Mouse (Mus musculus) forebrain, embryonic 15.5 days (tissue): ENCODE data around the gene H2al1m. TPM values are rescaled to one million over a fixed set of nuclear protein-coding genes. Genes with fewer than 3 reads are reported as not detected.
"Not testable (repeated sequence)": the region's sequence is repeated elsewhere in the genome, so short reads cannot be mapped to it uniquely, and the experiment has no call there.

ENCODE experiments used
- ATAC-seq: fragments of 200-750 bp; cut with Nextera tagmentation; replicated peaks from 2 replicates; pipeline ENCODE4 v1.8.0; 2017; ENCODE audit warnings: mild to moderate bottlenecking, moderate TSS enrichment, moderate library complexity
- H3K27ac ChIP-seq: fragments of 300-500 bp; sonication (generic); replicated peaks from 2 replicates; pipeline ENCODE4 v1.5.1; 2015; ENCODE audit warnings: mild to moderate bottlenecking, inconsistent platforms
- H3K27me3 ChIP-seq: fragments of 300-500 bp; sonication (generic); 2 replicates; pipeline ENCODE4 v1.6.1; 2015; ENCODE audit warnings: inconsistent platforms
- H3K36me3 ChIP-seq: fragments of 300-500 bp; sonication (generic); 2 replicates; pipeline ENCODE4 v1.6.1; 2015; ENCODE audit warnings: mild to moderate bottlenecking, inconsistent platforms
- H3K4me1 ChIP-seq: fragments of 300-500 bp; sonication (generic); 2 replicates; pipeline ENCODE4 v1.6.1; 2015; ENCODE audit warnings: inconsistent platforms
- H3K4me2 ChIP-seq: fragments of 300-500 bp; sonication (generic); replicated peaks from 2 replicates; pipeline ENCODE4 v1.6.1; 2015; ENCODE audit warnings: mild to moderate bottlenecking, inconsistent platforms
- H3K4me3 ChIP-seq: fragments of 300-500 bp; sonication (generic); 2 replicates; pipeline ENCODE4 v1.5.1; 2015; ENCODE audit warnings: mild to moderate bottlenecking, inconsistent platforms
- H3K9ac ChIP-seq: fragments of 300-500 bp; sonication (generic); replicated peaks from 2 replicates; pipeline ENCODE4 v1.6.1; 2015; ENCODE audit warnings: mild to moderate bottlenecking, inconsistent platforms
- H3K9me3 ChIP-seq: fragments of 300-500 bp; sonication (generic); 2 replicates; pipeline ENCODE4 v1.6.1; 2016; ENCODE audit warnings: inconsistent platforms
- WGBS: fragments of 180-500 bp; shearing (Covaris S2); methylation state at CpG from one replicate; pipeline ENCODE4 v1.1.7; 2015; ENCODE audit warnings: mixed read lengths; 5-methylcytosine and 5-hydroxymethylcytosine counted together
- polyA plus RNA-seq: library from polyadenylated mRNA; unstranded; fragments of >200 nt; fragmentation: Nextera tagmentation; extraction: Ambion mirVana; gene quantifications from 2 replicates; pipeline ENCODE4 v1.2.1, GENCODE M21; 2015

The H2al1m gene
- 0.36 TPM in 1 of 2 replicates, not detected in the other for polyA plus RNA-seq

DNA sequence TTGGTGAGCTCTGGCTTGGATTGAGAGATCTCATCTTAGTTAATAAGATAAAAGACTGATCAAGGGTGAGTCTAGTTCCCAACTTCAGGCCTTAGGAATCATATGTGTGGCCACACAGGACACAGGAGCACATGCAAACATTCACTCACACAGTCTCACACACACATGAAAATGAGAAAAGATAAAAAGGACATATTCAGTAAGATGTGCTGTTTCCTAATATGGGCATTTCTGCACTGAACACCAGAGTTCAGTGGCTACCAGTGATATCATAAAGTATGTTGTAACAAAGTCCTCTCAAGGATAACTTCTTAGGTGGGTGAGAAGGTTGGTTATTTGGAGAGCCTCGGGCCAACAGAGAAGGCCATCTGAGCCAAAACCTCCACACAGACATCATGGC is at the start of gene H2al1m:
Gene H2al1m, plus strand, starts transcription at position 301 of the 400 bp plus-strand sequence.
- H3K4me3 ChIP-seq, H3K27ac ChIP-seq, H3K4me2 ChIP-seq, ATAC-seq, H3K4me1 ChIP-seq, H3K9ac ChIP-seq, H3K36me3 ChIP-seq, H3K9me3 ChIP-seq, H3K27me3 ChIP-seq: not testable (repeated sequence)
- WGBS, result no CpG with 5 or more reads among the region's 1 CpGs

DNA sequence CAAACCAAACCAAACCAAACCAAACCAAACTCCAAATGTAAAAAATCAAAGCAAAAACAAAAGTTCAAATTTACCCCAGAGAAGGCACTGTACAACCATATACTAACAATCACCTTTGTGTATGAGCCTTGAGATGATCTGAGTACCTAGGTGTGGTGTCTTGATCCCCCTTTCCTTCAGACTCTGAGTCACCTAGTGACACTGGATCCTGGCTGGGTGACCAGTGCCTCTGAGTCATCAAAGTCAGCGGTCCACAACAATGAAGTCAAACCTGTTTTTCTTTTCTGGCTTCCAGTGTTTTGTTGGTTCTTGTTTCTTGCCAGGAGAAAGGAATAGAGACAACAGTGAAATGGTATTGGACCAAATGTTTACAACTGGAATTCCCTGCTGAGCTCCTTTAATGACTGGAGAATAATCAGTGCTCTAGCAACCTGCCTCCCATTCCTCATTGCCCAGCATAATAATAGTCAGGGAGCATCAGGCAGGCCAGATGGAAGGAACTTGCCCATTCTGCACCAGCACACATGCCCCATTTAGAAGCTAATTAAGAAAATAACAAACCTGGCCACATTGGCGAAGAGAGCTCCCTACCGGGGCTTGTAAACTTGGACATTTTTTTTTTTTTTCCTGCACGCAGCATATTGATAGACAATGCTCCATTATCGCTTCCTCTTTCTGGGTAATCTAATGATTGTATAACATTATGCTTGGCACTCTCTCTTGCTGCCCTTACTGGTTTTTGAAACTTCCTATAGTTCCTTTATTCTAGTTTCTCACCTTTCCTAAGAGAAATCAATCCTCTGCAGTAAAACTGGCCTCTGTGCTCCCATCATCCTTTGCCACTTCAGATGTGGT is 42.6 kb upstream of the H2al1m start:
- H3K9ac ChIP-seq, result no peak overlapping the region
- 0 out of 2 replicates have a peak overlapping the region, but pooled peaks have one; percentile 34 for H3K27ac ChIP-seq
- 45% methylated on average over 5 of the region's 5 CpGs for WGBS
- no peak overlapping the region for H3K4me3 ChIP-seq
- no peaks in the 10 kb centered on the region for H3K36me3 ChIP-seq
- ATAC-seq, result no peak; the same call in 1 of the 2 replicates
- no peaks in the 10 kb centered on the region for H3K27me3 ChIP-seq
- no peak overlapping the region for H3K4me2 ChIP-seq
- no peaks in the 10 kb centered on the region for H3K9me3 ChIP-seq
- H3K4me1 ChIP-seq, result peaks cover 14% of the 10 kb centered on the region; the same call in 1 of the 2 replicates

DNA sequence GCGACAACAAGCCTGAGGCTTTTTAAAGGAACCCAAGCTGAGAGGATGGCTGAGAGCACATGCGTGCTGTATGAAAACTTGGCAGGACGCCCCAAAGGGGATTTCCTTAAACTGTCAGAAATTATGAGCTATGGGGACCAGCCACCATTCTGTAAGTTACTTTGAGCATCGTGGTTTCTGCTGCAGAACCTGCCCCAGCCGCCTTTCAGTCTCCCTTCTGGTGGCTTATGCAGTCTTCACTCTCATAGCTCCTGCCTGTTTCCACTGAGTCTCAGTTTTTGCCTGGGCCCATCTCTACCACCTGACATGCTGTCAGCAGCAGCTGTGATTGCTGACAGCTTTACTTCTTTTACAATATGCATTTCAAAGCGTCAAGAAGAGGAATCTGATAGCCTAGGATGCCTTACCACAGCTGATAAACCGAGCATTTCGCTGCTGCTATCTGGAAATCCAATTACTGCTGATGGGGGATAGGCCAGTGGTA is 40.1 kb upstream of the H2al1m start:
- Histone ChIP-seq H3K27ac (peak overlapping the region; percentile 69), H3K4me2 (no peak overlapping the region), H3K36me3 (no peaks in the 10 kb centered on the region), H3K4me1 (peaks cover 15% of the 10 kb centered on the region; the same call in 1 of the 2 replicates), H3K9me3 (no peaks in the 10 kb centered on the region), H3K27me3 (no peaks in the 10 kb centered on the region), H3K9ac (no peak overlapping the region), H3K4me3 (no peak overlapping the region)
- ATAC-seq, result peak; percentile 71
- WGBS, result 45% methylated on average over 8 of the region's 8 CpGs

- H3K9ac ChIP-seq, result no peak overlapping the region
- H3K36me3 ChIP-seq, result no peaks in the 10 kb centered on the region
- H3K9me3 ChIP-seq, result no peaks in the 10 kb centered on the region
- H3K27ac ChIP-seq, result no peak overlapping the region; the same call in 1 of the 2 replicates
- no peak overlapping the region for H3K4me3 ChIP-seq
- peaks cover 22% of the 10 kb centered on the region; the same call in 1 of the 2 replicates for H3K4me1 ChIP-seq
- H3K27me3 ChIP-seq, result no peaks in the 10 kb centered on the region
- WGBS, result 62% methylated on average over 12 of the region's 12 CpGs
- ATAC-seq, result peak; percentile 57
- no peak overlapping the region for H3K4me2 ChIP-seq
Observed at GRCm38 (mm10) chrX:9244603-9245336, 38.8 kb upstream of the H2al1m start.

DNA sequence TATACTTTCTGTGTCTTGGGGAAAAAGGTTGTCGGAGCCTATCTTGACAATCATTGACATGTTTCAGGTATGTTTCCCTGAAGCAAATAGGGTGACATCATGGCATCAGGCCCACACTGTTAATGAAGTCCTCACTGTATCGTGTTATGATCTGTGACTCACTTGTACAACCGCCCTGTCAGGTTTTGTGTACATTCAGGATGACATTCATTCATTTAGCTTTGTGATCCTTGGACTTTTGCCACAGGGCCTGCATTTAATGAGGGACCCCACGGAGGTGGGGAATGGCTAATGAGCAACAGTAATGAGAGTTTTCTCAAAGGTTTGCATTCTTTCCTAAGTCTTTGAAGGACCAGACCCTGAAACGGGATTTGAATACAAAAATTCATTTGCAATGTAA is 34.7 kb upstream of the H2al1m start:
- no peak overlapping the region for H3K4me3 ChIP-seq
- H3K4me1 ChIP-seq, result peaks cover 13% of the 10 kb centered on the region; the same call in 1 of the 2 replicates
- 30% methylated on average over 5 of the region's 5 CpGs for WGBS
- H3K9me3 ChIP-seq, result no peaks in the 10 kb centered on the region
- no peak overlapping the region for H3K9ac ChIP-seq
- 0 out of 2 replicates have a peak overlapping the region, but pooled peaks have one; percentile 8 for H3K27ac ChIP-seq
- no peaks in the 10 kb centered on the region for H3K36me3 ChIP-seq
- H3K27me3 ChIP-seq, result no peaks in the 10 kb centered on the region
- no peak overlapping the region for H3K4me2 ChIP-seq
- ATAC-seq, result peak; percentile 72

DNA sequence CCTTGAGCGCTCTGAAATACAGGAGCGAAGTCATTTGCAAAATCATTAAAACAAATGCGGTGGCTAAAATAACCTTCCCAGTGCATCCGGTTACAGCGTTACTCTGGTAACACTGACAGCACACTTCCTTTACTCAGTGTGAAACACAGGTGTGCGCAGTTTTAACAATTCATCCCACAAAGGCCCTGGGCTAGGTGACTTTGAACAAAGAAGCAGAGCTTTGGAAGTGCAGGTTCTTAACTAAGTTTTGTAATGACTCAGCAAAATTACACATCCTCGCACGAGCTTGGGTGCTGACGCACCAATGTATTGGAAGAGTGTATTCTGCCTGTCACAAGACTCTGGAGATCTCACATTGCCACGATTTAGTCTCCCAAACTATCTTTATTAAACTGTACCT is 29.6 kb upstream of the H2al1m start:
- Histone ChIP-seq H3K27me3 (no peaks in the 10 kb centered on the region), H3K4me1 (peaks cover 2% of the 10 kb centered on the region; the same call in 1 of the 2 replicates), H3K36me3 (no peaks in the 10 kb centered on the region), H3K4me2 (no peak overlapping the region), H3K27ac (no peak overlapping the region), H3K4me3 (no peak overlapping the region), H3K9ac (no peak overlapping the region), H3K9me3 (no peaks in the 10 kb centered on the region)
- ATAC-seq, result no peak
- 84% methylated on average over 10 of the region's 10 CpGs for WGBS

DNA sequence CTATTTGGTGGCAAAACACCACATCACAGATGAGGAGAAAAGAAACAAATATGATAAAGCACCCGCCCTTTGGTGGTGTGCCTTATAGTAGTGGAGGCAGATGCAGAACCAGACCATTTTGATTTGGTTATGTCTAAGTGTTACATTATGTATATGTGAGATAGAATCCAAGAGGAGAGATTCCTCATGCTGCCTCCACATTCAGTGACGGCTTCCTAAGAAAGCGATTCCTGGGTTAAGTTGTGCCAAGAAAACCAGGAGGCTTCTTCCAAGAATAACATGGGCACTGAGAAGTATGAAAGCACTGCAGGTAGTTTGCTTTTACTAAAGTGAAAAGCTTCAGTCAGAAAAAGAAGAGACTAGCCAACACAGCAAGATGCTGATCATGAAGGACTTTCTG is 28.7 kb upstream of the H2al1m start:
- Histone ChIP-seq H3K27me3 (no peaks in the 10 kb centered on the region), H3K4me1 (no peaks in the 10 kb centered on the region), H3K9me3 (no peaks in the 10 kb centered on the region), H3K36me3 (no peaks in the 10 kb centered on the region), H3K27ac (no peak overlapping the region), H3K4me3 (no peak overlapping the region), H3K9ac (no peak overlapping the region), H3K4me2 (no peak overlapping the region)
- no peak for ATAC-seq
- 85% methylated on average over 3 of the region's 3 CpGs for WGBS

- no peak for ATAC-seq
- Histone ChIP-seq H3K4me2 (no peak within 1 kb of the TSS), H3K27ac (no peak within 1 kb of the TSS), H3K36me3 (no peaks in the 10 kb centered on the region), H3K27me3 (no peaks in the 10 kb centered on the region), H3K9ac (no peak within 1 kb of the TSS), H3K4me3 (no peak within 1 kb of the TSS), H3K4me1 (no peaks in the 10 kb centered on the region), H3K9me3 (no peaks in the 10 kb centered on the region)
- WGBS, result 80% methylated on average over 5 of the region's 5 CpGs
Observed at GRCm38 (mm10) chrX:9256766-9257165, 26.8 kb upstream of the H2al1m start, which contains the start of gene Gm14862. Gene Gm14862, minus strand, starts transcription at chrX:9256899.

DNA sequence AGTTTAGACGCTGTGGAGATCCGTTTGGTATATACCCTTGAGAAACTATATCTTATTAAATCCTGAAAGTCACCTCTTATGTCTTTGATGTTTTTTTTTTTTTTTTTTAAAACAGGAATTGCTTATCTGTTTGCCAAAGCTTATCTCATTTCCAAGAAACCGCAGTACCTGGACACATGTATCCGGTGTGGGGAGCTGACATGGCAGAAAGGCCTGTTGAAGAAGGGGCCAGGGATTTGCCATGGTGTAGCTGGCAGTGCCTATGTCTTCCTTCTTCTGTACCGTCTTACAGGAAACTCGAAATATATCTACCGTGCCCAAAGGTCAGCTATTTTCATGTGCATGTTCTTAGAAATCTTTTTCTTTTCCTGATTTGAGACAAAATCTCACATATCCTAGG is 25.7 kb upstream of the H2al1m start:
- Histone ChIP-seq H3K27me3 (no peaks in the 10 kb centered on the region), H3K4me3 (no peak overlapping the region), H3K9ac (no peak overlapping the region), H3K4me1 (no peaks in the 10 kb centered on the region), H3K36me3 (no peaks in the 10 kb centered on the region), H3K9me3 (no peaks in the 10 kb centered on the region), H3K27ac (no peak overlapping the region), H3K4me2 (no peak overlapping the region)
- ATAC-seq, result no peak
- WGBS, result 95% methylated on average over 7 of the region's 7 CpGs

- 83% methylated on average over 1 of the region's 1 CpGs for WGBS
- no peak overlapping the region for H3K9ac ChIP-seq
- no peak overlapping the region for H3K4me2 ChIP-seq
- H3K9me3 ChIP-seq, result no peaks in the 10 kb centered on the region
- no peak overlapping the region for H3K27ac ChIP-seq
- no peaks in the 10 kb centered on the region for H3K36me3 ChIP-seq
- no peak overlapping the region for H3K4me3 ChIP-seq
- no peaks in the 10 kb centered on the region for H3K4me1 ChIP-seq
- H3K27me3 ChIP-seq, result no peaks in the 10 kb centered on the region
- no peak for ATAC-seq
Observed at GRCm38 (mm10) chrX:9259267-9259666, 24.3 kb upstream of the H2al1m start.

DNA sequence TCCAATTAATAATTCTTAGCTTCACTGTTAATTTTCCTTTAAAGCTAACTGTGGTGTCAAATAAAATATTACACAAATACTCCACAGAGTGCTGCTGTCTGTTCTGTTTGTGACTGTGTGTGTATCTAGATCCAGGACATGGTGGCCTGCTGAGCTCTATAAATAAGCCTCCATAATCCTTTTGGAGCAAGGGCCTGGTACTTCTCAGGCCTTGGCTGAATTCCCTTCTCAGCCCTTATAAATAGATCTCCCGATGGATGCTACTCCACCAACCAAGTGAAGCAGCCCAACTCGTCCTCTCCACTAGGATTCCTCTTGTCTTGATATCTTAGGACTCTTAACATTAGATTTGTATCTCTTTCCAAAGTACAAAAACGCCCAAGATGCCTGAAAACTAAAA is 12.5 kb upstream of the H2al1m start:
- no peak overlapping the region for H3K4me2 ChIP-seq
- H3K4me1 ChIP-seq, result no peaks in the 10 kb centered on the region
- 55% methylated on average over 3 of the region's 3 CpGs for WGBS
- H3K4me3 ChIP-seq, result no peak overlapping the region
- ATAC-seq, result no peak
- H3K9ac ChIP-seq, result no peak overlapping the region
- no peak overlapping the region for H3K27ac ChIP-seq
- H3K27me3 ChIP-seq, result no peaks in the 10 kb centered on the region
- H3K9me3 ChIP-seq, result no peaks in the 10 kb centered on the region
- H3K36me3 ChIP-seq, result no peaks in the 10 kb centered on the region

DNA sequence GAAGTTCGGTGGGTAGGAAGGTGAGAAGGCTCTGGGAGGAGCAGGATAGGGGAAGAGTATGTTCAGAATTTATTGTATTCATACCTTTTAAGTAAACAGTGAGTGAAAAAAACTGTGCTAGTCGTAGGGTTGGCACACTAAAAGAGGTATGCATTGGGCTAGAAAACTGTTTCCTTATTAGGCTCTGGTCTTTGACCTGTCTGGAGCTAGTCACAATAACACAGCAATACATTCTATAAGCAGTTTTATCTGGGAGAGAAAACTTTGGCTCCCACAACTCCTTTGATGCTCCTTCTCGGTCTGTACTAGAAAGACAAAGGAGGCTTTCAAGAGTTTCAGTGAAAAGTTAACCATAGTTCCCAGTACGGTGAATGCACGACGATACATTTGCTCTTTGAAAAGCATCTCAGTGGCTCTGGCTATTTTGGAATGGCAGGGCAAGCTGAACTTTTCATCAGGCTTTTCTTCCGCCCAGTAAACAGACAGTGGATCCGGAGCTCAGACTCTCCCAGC is 11.6 kb upstream of the H2al1m start:
- H3K9ac ChIP-seq, result peak overlapping the region; percentile 36; the same call in 1 of the 2 replicates
- peak; percentile 17; the same call in 1 of the 2 replicates for ATAC-seq
- peak overlapping the region; percentile 12; the same call in 1 of the 2 replicates for H3K27ac ChIP-seq

More for the DNA sequence above, 11.6 kb upstream of the H2al1m start:
- Histone ChIP-seq H3K4me3 (peak overlapping the region; percentile 58), H3K9me3 (no peaks in the 10 kb centered on the region), H3K36me3 (no peaks in the 10 kb centered on the region), H3K27me3 (no peaks in the 10 kb centered on the region), H3K4me1 (no peaks in the 10 kb centered on the region), H3K4me2 (peak overlapping the region; percentile 44)
- 18% methylated on average over 8 of the region's 8 CpGs for WGBS
